Mouse (Mus musculus): Measurements from ENCODE around the gene Erc2. TPM values are rescaled to one million over a fixed set of nuclear protein-coding genes. Genes with fewer than 3 reads are reported as not detected.

Gene Erc2
- total and polyA plus RNA-seq, 3 experiments = not detected

GRCm38 (mm10) chr14:28030870-28031269, 408.6 kb downstream of the Erc2 start:
- H3K27me3 ChIP-seq (replicated peaks) = no peaks in the 10 kb centered on the region
- no peaks in the 10 kb centered on the region for H3K79me2 ChIP-seq (replicated peaks; ENCODE audit: control insufficient read depth, extremely low read depth, insufficient read depth, poor library complexity, severe bottlenecking)
- no peaks in the 10 kb centered on the region for H3K4me1 ChIP-seq (ENCODE audit: control insufficient read depth in 1 of 2, insufficient read depth in 2 of 2)
- H3K36me3 ChIP-seq (replicated peaks in 1 of 2; ENCODE audit: control insufficient read depth in 1 of 2, insufficient read depth in 1 of 2, low read length in 1 of 2) = no peaks in the 10 kb centered on the region
- H3K4me3 ChIP-seq (replicated peaks in 1 of 3; ENCODE audit: low read depth in 2 of 3, low read length in 2 of 3, poor library complexity in 1 of 3) = no peak overlapping the region
- H3K9me3 ChIP-seq (replicated peaks; ENCODE audit: low read length) = no peaks in the 10 kb centered on the region
- H3K9ac ChIP-seq (ENCODE audit: insufficient read depth, low read depth) = no peak overlapping the region
- no peak overlapping the region for H3K4me2 ChIP-seq (ENCODE audit: insufficient read depth, low read depth, poor library complexity, severe bottlenecking)
- TF ChIP-seq MAFK (IDR thresholded peaks at IDR 0.05; ENCODE audit: insufficient replicate concordance, low read length) = no peak
- TF ChIP-seq ZC3H11A (IDR thresholded peaks at IDR 0.05; ENCODE audit: low read depth, low read length) = no peak
- no peak for TF ChIP-seq ETS1 (conservative IDR thresholded peaks at IDR 0.05; ENCODE audit: low read depth, low read length)
- TF ChIP-seq CHD1 (IDR thresholded peaks at IDR 0.05; ENCODE audit: low read depth, low read length) = no peak
- TF ChIP-seq HCFC1 (IDR thresholded peaks at IDR 0.05; ENCODE audit: low read depth, low read length) = no peak
- TF ChIP-seq RAD21 (IDR thresholded peaks at IDR 0.05; ENCODE audit: low read depth, low read length) = no peak
- no peak for TF ChIP-seq EP300 (IDR thresholded peaks at IDR 0.05; ENCODE audit: low read length)
- TF ChIP-seq MAX (IDR thresholded peaks at IDR 0.05; ENCODE audit: low read length) = no peak
- TF ChIP-seq MAZ (IDR thresholded peaks at IDR 0.05; ENCODE audit: low read depth, low read length) = no peak
- TF ChIP-seq TCF12 (IDR thresholded peaks at IDR 0.05; ENCODE audit: low read depth, low read length) = no peak
- no peak for TF ChIP-seq ZMIZ1 (IDR thresholded peaks at IDR 0.05; ENCODE audit: low read depth, low read length)
- no peak for TF ChIP-seq CTCF (conservative IDR thresholded peaks at IDR 0.05 in 1 of 2, IDR thresholded peaks at IDR 0.05 in 1 of 2; ENCODE audit: low read depth in 2 of 2, low read length in 2 of 2)
- no peak for TF ChIP-seq SIN3A (IDR thresholded peaks at IDR 0.05; ENCODE audit: low read length)
- no peak for TF ChIP-seq UBTF (IDR thresholded peaks at IDR 0.05; ENCODE audit: low read depth, low read length)
- no peak overlapping the region for H3K27ac ChIP-seq (ENCODE audit: insufficient read depth, low read depth)
- dilution Hi-C loops (cut with MboI; ENCODE audit: extremely low pct_ligation_motif_present, extremely low pct_unique_long_range_greater_than_20kb, low sequenced_read_pairs) = no loop called here
- in situ Hi-C loops (cut with MboI; ENCODE audit: low pct_ligation_motif_present, low pct_unique_long_range_greater_than_20kb, low sequenced_read_pairs) = no loop called here
- no peak for DNase-seq (ENCODE audit: extremely low read depth)

- Histone ChIP-seq H3K4me2 (ENCODE audit: insufficient read depth, low read depth, poor library complexity, severe bottlenecking) (no peak overlapping the region), H3K36me3 (replicated peaks in 1 of 2; ENCODE audit: control insufficient read depth in 1 of 2, insufficient read depth in 1 of 2, low read length in 1 of 2) (no peaks in the 10 kb centered on the region), H3K4me1 (ENCODE audit: control insufficient read depth in 1 of 2, insufficient read depth in 2 of 2) (no peaks in the 10 kb centered on the region), H3K79me2 (replicated peaks; ENCODE audit: control insufficient read depth, extremely low read depth, insufficient read depth, poor library complexity, severe bottlenecking) (no peaks in the 10 kb centered on the region), H3K27me3 (replicated peaks) (no peaks in the 10 kb centered on the region), H3K9me3 (replicated peaks; ENCODE audit: low read length) (no peaks in the 10 kb centered on the region), H3K9ac (ENCODE audit: insufficient read depth, low read depth) (no peak overlapping the region), H3K27ac (ENCODE audit: insufficient read depth, low read depth) (no peak overlapping the region), H3K4me3 (replicated peaks in 1 of 3; ENCODE audit: low read depth in 2 of 3, low read length in 2 of 3, poor library complexity in 1 of 3) (no peak overlapping the region)
- dilution Hi-C loops (cut with MboI; ENCODE audit: extremely low pct_ligation_motif_present, extremely low pct_unique_long_range_greater_than_20kb, low sequenced_read_pairs) = no loop called here
- no peak for TF ChIP-seq KAT2A (IDR thresholded peaks at IDR 0.05; ENCODE audit: insufficient replicate concordance, low read length)
- TF ChIP-seq ETS1 (conservative IDR thresholded peaks at IDR 0.05; ENCODE audit: low read depth, low read length) = no peak
- no peak for TF ChIP-seq IRF4 (IDR thresholded peaks at IDR 0.05; ENCODE audit: low read depth, low read length)
- TF ChIP-seq SIN3A (IDR thresholded peaks at IDR 0.05; ENCODE audit: low read length) = no peak
- TF ChIP-seq JUN (IDR thresholded peaks at IDR 0.05; ENCODE audit: insufficient read depth, low read depth, low read length) = no peak
- no peak for TF ChIP-seq MAFK (IDR thresholded peaks at IDR 0.05; ENCODE audit: insufficient replicate concordance, low read length)
- no peak for TF ChIP-seq MAZ (IDR thresholded peaks at IDR 0.05; ENCODE audit: low read depth, low read length)
- TF ChIP-seq TCF12 (IDR thresholded peaks at IDR 0.05; ENCODE audit: low read depth, low read length) = no peak
- no peak for TF ChIP-seq NRF1 (IDR thresholded peaks at IDR 0.05; ENCODE audit: low read depth, low read length)
- no peak for TF ChIP-seq MEF2A (IDR thresholded peaks at IDR 0.05; ENCODE audit: borderline replicate concordance, low read depth, low read length)
- DNase-seq (ENCODE audit: extremely low read depth) = no peak
- in situ Hi-C loops (cut with MboI; ENCODE audit: low pct_ligation_motif_present, low pct_unique_long_range_greater_than_20kb, low sequenced_read_pairs) = no loop called here
These were observed 412.8 kb downstream of the Erc2 start for GRCm38 (mm10) chr14:28035013-28035412.

Measured in CH12.LX (cell line).